Mouse (Mus musculus) olfactory bulb, adult 2 months (tissue): ENCODE results near the gene Vps33a.

ENCODE experiments used
- CTCF ChIP-seq: fragments of 200-500 bp; IDR thresholded peaks from 2 replicates; pipeline ENCODE4 v1.5.1; 2012; ENCODE audit warnings: low read depth, mild to moderate bottlenecking, low read length, moderate library complexity; ENCODE audit not compliant: insufficient read depth
- POLR2A ChIP-seq: fragments of 200-500 bp; IDR thresholded peaks from 2 replicates; pipeline ENCODE4 v1.6.1; 2012; ENCODE audit warnings: mild to moderate bottlenecking, low read depth, low read length, moderate library complexity; ENCODE audit not compliant: insufficient read depth

DNA sequence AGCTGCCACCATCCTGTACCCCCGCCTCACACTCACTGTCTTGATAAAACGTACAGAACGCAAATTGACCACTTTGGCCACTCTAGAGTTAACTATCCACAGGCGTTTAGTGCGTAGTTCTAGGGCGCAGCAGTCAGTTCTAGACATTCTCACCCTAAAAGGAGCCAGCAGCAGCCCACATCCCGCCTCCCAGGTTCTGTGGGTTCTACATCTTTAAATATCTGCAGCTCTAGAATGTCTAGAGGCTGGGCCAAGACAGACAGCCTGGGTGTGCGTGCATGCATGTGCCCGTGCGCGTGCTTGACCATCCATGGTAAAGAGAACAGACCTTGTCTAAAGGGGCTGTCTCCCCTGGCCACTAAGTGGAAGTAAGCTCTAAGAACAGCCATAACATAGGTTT lies 11.7 kb downstream of the Vps33a start:
- no peak for TF ChIP-seq POLR2A
- TF ChIP-seq CTCF: no peak
